Mouse (Mus musculus) frontal cortex, adult 2 months (tissue): ENCODE measurements at regions not wholly inside any gene's neighbourhood (a gene's known extent, or its start where the extent isn't known, plus 50 kb on each side); places are given as distances from the start of the nearest gene placed in this dataset.

ENCODE experiments used
- DNase-seq, 2 experiments: peaks; one replicate each; pipeline ENCODE4 v3.0.0; 2022; ENCODE audit warnings: low spot score in 1 of 2; ENCODE audit errors: extremely low spot score in 1 of 2

- no peak for DNase-seq
Observed at GRCm38 (mm10) chr2:138640654-138641053, 384.3 kb downstream of the Btbd3 start.

GRCm38 (mm10) chr2:138641335-138641734 lies 385.0 kb downstream of the Btbd3 start:
- DNase-seq = no peak

GRCm38 (mm10) chr2:138648616-138649015 lies 392.3 kb downstream of the Btbd3 start:
- DNase-seq = no peak

DNA sequence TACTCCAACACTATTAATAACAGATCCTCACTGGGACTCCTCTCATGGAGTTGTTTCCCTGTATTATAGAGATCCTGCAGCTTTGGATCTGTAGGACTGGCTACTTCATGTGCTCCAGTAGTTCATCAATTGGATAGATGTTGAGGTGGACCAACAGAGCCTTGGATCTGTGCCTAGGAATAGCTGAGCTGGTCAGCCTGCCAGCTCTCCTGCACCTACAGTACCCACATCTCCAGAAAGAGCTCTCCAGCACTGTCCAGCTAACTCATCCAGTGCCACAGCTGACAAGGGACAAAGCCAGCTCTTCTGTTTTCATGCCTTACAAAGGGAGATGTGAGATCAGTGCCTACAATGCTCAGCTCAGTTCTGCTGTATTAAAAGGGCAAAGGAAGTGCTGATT lies 403.0 kb downstream of the Btbd3 start:
- no peak for DNase-seq

GRCm38 (mm10) chr2:138670307-138670706 lies 413.9 kb downstream of the Btbd3 start:
- DNase-seq = no peak

DNA sequence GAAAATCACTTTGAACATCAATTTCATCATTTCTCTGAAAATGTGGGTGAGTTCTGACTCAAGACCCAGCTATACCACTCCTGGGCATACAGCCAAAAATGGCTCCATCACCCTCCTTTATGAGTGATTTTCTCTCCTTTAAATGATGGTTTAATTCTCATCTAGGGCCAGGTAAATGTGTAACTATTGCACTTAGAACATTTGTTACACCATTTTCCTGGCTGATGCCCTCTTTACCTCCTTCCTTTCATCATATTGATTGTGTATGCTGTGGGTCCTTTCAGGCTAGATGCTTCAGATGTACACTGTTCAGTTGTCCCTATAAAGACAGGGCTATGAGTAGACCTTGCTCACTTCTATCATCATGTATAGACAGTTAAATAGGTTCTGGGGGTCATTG lies 418.4 kb downstream of the Btbd3 start:
- no peak for DNase-seq

GRCm38 (mm10) chr2:138675229-138676065 lies 419.1 kb downstream of the Btbd3 start:
- no peak for DNase-seq

DNA sequence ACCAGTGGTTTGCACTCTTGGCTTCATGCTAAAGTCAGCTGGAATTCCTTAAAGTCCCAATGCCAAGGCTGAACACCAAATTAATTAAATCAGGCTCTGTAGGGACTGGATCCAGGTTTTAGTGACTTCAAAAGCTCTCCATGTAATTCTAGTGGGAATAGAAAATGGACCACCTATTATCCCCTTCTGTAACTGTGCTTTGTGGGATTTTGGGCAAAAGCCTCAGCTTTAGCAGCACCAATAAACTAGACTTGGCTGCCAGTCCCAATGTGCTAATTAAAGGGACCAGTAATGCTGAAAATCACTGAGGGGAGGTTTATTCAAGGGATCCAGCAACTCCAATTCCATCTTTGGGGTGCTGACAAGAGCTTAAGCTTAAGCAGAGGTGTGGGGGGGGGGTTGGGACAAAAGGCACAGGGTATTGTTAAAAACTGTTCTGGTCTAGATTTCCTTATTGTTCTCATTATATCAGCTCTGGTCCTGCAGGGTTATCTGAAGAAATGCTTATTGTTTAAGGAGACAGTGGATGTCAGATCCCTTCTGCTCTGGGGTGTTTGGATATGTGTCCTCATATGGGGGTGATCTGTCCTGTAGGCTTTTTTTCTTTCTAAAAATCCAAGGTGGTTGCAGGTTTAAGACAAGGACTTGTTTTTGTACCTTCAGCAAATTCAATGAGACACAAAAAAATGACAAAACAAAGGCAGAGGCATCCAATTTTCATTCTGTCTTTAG lies 431.9 kb downstream of the Btbd3 start:
- peak in 1 of 2 experiments; percentile 27 for DNase-seq

DNA sequence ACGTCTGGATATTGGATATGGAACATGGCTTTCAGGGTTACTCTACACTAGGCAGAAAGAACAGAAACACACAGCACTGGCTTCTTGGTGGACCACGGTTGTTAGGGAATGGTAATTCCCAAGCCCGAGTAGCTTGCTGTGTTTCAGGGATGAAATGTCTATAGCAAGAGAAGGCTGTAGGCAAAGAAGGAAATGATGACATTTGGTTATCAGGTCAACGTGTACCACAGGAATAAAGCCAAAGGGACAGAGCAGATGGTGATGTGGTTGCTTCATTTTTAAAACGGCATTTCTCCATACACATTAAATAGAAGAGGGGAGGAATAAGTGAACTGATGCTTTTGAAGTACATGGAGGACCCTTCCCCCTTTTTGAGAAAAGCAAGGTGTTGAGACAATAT lies 433.1 kb downstream of the Btbd3 start:
- no peak for DNase-seq

DNA sequence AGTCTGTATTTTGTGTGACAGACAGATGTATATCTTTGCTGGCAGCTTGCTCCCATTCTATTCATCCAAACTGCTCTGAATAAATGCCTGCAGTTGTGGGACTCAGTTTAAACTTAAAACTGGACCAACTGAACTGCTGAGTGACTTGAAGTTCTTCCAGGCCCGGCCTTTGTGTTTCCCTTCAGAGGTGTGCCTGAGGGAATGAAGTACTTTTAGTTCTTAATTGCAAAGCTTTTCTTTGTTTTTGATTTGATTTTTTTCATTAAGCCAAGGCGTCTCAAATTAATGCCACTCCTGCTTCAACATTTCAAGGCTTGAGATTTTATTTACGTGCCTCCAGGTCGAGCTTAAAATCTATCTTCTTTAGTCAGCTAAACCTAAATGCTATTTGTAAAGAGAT lies 446.4 kb downstream of the Btbd3 start:
- DNase-seq = no peak

DNA sequence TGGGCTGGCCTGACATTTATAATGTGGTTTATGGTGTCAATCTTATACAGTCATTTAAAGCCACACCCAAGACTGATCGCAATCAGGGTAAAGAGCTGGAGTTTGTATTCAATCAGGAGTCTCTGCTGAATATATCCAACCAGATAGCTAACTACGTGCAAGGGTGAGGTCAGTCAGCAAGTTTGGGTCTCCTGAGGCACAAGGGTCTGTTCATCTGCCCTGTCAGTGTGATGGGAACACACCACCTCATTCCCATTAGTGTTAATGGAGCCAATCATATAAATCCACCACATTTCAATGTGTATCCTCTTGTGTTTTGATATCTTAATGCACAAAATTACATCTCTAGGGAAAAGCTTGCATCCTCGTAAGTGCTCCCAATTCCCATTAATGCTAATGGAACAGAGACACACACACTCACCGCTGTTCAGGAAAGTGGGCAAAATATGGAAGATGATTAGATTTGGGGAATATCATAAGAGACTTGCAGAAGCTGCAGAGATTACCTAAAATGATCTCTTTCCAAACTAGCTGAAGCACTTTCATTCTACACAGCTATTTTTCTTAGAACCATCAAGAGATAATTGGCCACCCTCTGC lies 447.7 kb downstream of the Btbd3 start:
- DNase-seq = no peak

GRCm38 (mm10) chr2:138708763-138709162 lies 452.4 kb downstream of the Btbd3 start:
- DNase-seq = peak; percentile 21 to 63

DNA sequence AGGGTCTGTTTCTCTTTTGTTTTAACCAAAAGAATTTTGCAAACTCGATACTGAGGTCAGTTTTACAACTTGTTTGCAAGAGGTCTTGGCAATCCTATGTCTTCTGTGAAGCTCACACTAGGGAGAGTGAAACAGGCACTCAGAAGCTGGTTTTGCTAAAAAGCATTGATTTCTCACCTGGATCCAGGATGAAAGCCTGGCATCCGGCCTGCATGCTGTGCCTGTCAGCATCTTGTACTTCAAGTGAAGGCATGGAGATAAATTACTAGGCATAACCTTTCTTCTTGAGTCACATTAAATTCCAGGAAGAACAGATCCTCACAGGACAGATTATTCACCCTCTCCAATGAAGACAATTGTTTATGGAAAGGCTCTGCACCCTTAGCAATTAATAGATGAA lies 477.5 kb downstream of the Btbd3 start:
- no peak for DNase-seq

- peak; percentile 18 to 23 for DNase-seq
Observed at GRCm38 (mm10) chr2:138744806-138745205, 488.4 kb downstream of the Btbd3 start.

DNA sequence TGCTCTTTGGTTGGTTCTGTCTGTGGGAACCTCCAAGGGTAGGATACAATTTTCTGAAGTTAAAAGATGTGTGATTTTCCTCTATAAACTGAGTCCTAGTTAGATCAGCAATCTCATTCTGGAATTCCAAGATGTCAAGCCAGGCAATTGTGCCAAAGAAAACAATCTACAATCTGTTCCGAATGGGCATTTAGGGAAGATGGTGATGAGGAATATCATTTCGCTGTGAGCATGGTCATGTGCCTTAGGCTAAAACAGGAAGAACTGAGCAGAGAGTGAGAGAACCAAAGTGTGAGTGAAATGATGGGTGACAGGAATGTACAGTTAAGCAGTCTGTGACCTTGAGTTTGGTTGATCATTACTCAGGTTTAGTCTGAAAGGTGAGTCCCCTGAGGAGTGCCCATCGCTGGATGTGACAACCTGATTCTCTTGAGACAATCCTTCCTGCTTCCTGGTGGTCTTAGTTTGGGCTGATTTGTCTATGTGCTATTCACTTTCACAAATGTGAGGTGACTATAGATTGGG lies 504.1 kb downstream of the Btbd3 start:
- DNase-seq = no peak

DNA sequence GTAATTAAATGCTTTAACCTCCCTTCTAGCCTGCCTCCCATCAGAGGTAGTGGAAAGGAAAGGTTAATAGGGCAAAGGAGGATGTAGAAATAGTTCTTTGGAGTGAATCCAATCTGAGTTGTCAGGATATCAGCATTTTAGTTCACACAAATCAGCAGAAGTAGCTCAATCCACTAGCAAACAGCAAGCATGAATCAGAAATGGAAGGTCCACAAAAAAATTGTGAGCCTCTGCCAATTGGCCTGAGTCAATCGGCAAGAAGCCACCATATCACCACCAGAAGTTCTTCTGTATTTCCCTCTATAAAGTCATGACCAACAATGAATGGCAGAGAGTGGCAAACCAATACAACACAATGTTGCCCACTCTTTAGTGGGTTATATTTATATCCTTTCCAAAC lies 505.0 kb downstream of the Btbd3 start:
- DNase-seq = no peak

DNA sequence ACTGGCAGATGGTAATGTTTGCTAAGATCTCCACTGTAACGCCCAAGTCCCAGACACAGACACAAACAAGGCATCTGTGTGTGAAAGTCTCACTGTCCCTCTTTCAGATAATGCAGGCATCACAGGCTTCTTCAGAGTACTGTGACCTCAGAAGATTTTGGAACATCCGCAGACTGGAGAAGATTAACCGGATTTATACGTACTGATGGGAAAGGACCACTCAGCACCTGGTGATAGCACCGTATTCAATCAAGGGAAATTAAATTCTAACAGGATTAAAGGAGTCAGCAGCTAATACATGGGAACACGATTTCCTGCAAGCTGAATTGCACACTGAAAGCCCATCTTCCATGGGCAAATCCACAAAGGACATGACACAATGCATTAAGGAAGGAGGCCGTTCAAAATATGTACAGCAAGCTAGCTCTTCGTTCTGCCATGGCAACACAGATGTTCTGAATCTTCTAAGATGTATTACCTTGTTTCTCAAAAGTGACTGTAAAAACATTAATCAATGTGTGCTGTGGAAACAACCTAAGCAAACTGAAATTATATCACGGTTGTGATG lies 510.0 kb downstream of the Btbd3 start:
- no peak for DNase-seq

DNA sequence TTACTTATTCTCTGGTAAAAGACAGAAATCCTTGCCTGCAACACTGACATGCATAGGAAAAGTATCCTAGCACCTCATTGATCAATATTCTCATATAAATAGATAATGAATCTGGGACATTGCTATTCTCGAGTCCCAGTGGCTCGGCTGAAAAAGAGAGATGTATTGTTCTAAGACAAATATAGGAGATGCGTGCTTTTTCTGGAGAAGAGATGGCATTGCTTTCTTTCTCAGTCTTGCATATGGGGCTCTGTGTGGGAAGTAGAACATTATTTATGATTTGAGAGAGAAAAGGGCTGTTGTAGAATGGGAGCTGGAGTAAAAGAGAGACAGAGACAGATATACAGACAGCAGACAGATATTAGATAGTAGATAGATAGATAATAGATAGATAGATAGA lies 527.4 kb downstream of the Btbd3 start:
- no peak for DNase-seq

DNA sequence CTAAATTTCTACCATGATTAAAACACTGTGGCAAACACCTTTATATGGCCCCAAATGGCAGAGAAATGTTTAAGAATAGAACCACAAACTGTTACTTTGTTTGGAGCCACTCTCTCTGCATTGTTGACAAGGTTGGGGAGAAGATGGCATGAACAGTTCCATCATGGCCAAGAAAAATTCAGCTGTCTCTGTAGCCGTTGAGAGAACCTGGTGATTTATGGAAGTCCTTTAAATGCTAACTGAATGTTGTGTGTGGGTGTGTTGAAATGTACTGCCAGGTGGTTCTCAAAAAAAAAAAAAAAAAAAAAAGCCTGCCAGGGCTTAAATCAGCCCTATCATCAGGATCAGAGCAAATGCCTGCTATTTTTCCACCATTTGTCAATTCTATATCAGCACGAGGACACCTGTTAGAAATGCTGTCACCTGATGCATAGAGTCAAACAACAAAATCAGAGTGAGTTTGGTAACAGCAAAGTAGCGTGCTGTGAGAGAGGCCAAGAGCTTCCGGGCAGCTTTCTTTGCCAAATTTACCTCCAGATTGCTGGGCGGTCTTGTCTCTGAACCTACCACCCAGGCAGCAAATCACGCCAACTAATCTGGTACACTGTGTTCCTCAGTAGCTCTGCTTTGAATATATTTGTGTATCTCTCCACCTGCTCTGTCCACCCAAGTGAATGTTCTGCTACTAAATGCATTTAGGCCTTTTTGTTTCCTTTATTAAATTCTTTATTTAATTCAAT lies 536.5 kb downstream of the Btbd3 start:
- peak; percentile 42 to 61 for DNase-seq

GRCm38 (mm10) chr2:138806196-138806595 lies 549.8 kb downstream of the Btbd3 start:
- no peak for DNase-seq
